Mouse (Mus musculus): ENCODE measurements at regions not wholly inside any gene's neighbourhood (a gene's known extent, or its start where the extent isn't known, plus 50 kb on each side); places are given as distances from the start of the nearest gene placed in this dataset.

DNA sequence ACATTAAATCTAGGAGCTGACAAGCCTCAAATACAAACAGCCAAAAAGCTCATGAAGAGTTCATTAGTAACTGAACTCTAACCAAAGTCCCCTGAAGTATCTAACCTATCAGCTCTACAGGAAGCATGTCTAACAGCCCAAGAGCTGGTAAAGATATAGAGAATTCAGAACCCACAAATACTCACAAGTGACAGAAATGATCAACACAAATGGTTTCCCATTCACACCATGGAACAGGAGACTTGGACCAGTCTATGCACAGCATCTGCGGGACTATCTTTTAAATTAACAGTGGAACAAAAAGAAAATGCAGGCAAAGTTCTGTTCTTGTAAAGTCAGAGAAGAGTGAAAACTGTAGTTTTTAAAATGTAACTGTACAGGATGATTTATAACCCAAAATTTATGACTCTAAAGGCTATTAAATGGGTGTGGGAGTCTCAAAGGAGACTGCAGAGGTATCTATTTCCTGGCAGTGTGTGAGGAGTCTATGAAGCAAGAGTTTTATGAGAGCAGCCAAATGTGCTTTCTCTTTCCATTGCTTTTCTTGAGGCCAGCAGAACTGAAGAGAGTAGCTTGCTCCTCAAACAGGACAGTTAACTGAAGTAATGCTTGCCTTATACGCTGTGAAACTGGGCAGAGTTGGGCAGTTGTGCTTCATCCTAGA is 152.7 kb upstream of the Mad2l1 start:
- 78% methylated on average over 2 of the region's 2 CpGs for WGBS
- Histone ChIP-seq H3K4me2 (replicated peaks; ENCODE audit: low read depth, low read length) (no peak overlapping the region), H3K9me3 (ENCODE audit: control insufficient read depth, low read depth, low read length) (no peaks in the 10 kb centered on the region), H3K4me1 (ENCODE audit: control insufficient read depth, insufficient read depth, low read length) (no peaks in the 10 kb centered on the region), H3K36me3 (ENCODE audit: control insufficient read depth, insufficient read depth, low read length) (no peaks in the 10 kb centered on the region), H3K27me3 (ENCODE audit: control insufficient read depth, insufficient read depth, low read length) (no peaks in the 10 kb centered on the region), H3K27ac (ENCODE audit: low read length) (no peak overlapping the region), H3K9ac (replicated peaks; ENCODE audit: low read depth, low read length) (no peak overlapping the region), H3K4me3 (ENCODE audit: low read depth, low read length) (no peak overlapping the region)
- ATAC-seq (ENCODE audit: insufficient number of reproducible peaks, insufficient read depth, low FRiP score, low read depth): no peak

DNA sequence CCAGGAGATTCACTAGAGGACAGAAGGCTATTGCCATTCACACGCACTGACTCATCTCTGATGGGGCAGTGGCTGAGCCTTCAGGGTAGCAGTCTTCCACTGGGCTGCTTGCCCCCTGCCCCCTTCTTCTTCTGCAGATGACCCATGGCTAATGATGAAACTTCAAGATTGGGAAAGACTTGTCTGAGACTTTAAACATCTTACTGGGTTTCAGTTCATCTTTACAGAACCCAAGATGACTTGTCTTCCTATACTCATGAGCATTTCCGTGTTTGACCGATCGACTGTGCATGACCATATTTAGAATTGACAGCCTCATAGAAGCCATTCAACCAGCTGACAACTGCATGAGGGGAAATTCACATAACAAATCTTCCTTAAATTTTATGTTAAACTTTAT is 140.0 kb upstream of the Mad2l1 start:
- no peaks in the 10 kb centered on the region for H3K27me3 ChIP-seq (ENCODE audit: control insufficient read depth, insufficient read depth, low read length)
- no peak for ATAC-seq (ENCODE audit: insufficient number of reproducible peaks, insufficient read depth, low FRiP score, low read depth)

DNA sequence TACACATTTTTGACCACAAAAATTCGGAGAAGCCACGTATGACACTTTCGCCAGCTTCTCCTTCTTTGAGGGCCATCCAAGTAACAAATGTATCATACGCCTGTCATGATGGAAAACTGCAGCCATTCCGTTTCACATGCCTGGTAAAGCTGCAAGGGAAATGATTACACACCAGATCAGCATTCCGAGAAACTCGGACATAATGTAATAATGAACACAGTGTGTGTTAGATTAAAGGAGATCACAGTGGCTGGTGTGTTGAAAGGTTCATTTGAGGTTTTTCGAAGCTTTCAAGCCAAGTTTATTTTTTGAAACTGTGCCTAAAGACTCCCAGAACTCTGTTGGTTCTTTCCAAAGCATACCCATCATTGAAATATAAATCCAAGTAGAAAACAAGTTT is 137.8 kb upstream of the Mad2l1 start:
- WGBS: 79% methylated on average over 8 of the region's 8 CpGs
- no peaks in the 10 kb centered on the region for H3K27me3 ChIP-seq (ENCODE audit: control insufficient read depth, insufficient read depth, low read length)
- H3K4me1 ChIP-seq (ENCODE audit: control insufficient read depth, insufficient read depth, low read length): no peaks in the 10 kb centered on the region
- H3K4me2 ChIP-seq (replicated peaks; ENCODE audit: low read depth, low read length): no peak overlapping the region
- H3K4me3 ChIP-seq (ENCODE audit: low read depth, low read length): no peak overlapping the region
- H3K9me3 ChIP-seq (ENCODE audit: control insufficient read depth, low read depth, low read length): no peaks in the 10 kb centered on the region
- no peaks in the 10 kb centered on the region for H3K36me3 ChIP-seq (ENCODE audit: control insufficient read depth, insufficient read depth, low read length)
- no peak for ATAC-seq (ENCODE audit: insufficient number of reproducible peaks, insufficient read depth, low FRiP score, low read depth)
- no peak overlapping the region for H3K27ac ChIP-seq (ENCODE audit: low read length)
- no peak overlapping the region for H3K9ac ChIP-seq (replicated peaks; ENCODE audit: low read depth, low read length)

More for the DNA sequence above, 140.0 kb upstream of the Mad2l1 start:
- Histone ChIP-seq H3K9ac (replicated peaks; ENCODE audit: low read depth, low read length) (no peak overlapping the region), H3K9me3 (ENCODE audit: control insufficient read depth, low read depth, low read length) (no peaks in the 10 kb centered on the region), H3K36me3 (ENCODE audit: control insufficient read depth, insufficient read depth, low read length) (no peaks in the 10 kb centered on the region), H3K4me1 (ENCODE audit: control insufficient read depth, insufficient read depth, low read length) (no peaks in the 10 kb centered on the region), H3K4me3 (ENCODE audit: low read depth, low read length) (no peak overlapping the region), H3K4me2 (replicated peaks; ENCODE audit: low read depth, low read length) (no peak overlapping the region), H3K27ac (ENCODE audit: low read length) (no peak overlapping the region)
- 89% methylated on average over 4 of the region's 4 CpGs for WGBS

DNA sequence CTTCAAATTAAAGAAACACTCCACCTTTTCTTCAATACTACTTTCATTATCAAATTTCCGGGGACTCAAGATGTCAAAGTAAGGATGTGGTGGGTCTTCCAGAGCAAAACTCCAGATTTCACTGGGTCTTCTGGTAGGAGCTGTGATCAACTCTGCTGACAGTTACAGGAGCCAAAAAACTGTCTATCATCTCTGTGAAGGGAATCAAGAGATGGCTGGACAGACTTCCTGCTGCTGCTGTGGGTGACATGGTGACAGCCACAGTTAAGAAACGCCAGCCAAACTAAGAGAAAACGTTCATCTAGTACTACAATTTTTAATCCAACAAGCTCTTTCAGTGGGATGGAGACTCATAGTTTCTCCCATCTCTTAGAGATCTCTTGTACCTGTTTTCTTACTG is 136.5 kb upstream of the Mad2l1 start:
- no peaks in the 10 kb centered on the region for H3K9me3 ChIP-seq (ENCODE audit: control insufficient read depth, low read depth, low read length)
- H3K9ac ChIP-seq (replicated peaks; ENCODE audit: low read depth, low read length): no peak overlapping the region
- no peak overlapping the region for H3K27ac ChIP-seq (ENCODE audit: low read length)
- H3K27me3 ChIP-seq (ENCODE audit: control insufficient read depth, insufficient read depth, low read length): no peaks in the 10 kb centered on the region
- no peaks in the 10 kb centered on the region for H3K4me1 ChIP-seq (ENCODE audit: control insufficient read depth, insufficient read depth, low read length)
- H3K36me3 ChIP-seq (ENCODE audit: control insufficient read depth, insufficient read depth, low read length): no peaks in the 10 kb centered on the region
- no peak overlapping the region for H3K4me2 ChIP-seq (replicated peaks; ENCODE audit: low read depth, low read length)
- WGBS: 77% methylated on average over 3 of the region's 3 CpGs
- ATAC-seq (ENCODE audit: insufficient number of reproducible peaks, insufficient read depth, low FRiP score, low read depth): no peak
- H3K4me3 ChIP-seq (ENCODE audit: low read depth, low read length): no peak overlapping the region

DNA sequence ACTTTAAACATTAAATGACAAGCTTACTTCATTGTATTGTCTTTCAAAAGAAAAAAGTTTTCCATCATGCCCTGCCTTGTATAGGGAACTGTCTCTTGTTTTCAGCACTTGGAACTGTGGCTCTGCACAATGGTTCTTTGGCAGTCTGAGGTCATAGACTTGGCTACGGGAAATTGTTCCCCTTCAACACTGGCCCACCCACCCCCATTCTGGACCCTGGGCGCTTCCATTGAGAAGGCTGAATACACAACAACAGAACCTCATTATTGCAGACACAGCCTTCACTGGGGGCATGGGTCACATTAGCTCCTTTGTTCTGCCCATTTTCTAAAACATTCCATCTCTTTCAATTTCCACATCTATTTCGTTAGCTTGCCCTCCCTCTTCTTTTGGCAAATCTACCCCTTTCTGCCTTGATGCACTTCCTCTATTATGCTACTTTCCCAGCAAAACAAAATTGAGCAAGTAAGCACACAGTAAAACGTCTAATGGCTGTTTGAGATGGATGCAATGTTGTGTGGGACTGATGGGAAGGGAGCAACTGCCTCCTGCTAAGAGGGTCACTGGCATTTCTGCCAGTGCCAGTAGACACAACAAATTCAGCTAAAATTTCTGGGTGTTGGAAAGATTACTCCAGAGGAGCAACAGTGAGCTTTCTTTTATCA is 136.0 kb upstream of the Mad2l1 start:
- H3K9me3 ChIP-seq (ENCODE audit: control insufficient read depth, low read depth, low read length): no peaks in the 10 kb centered on the region
- no peak for ATAC-seq (ENCODE audit: insufficient number of reproducible peaks, insufficient read depth, low FRiP score, low read depth)
- H3K27ac ChIP-seq (ENCODE audit: low read length): no peak overlapping the region
- no peak overlapping the region for H3K4me3 ChIP-seq (ENCODE audit: low read depth, low read length)
- 69% methylated on average over 4 of the region's 4 CpGs for WGBS
- H3K4me2 ChIP-seq (replicated peaks; ENCODE audit: low read depth, low read length): no peak overlapping the region
- no peaks in the 10 kb centered on the region for H3K27me3 ChIP-seq (ENCODE audit: control insufficient read depth, insufficient read depth, low read length)
- H3K4me1 ChIP-seq (ENCODE audit: control insufficient read depth, insufficient read depth, low read length): no peaks in the 10 kb centered on the region
- H3K9ac ChIP-seq (replicated peaks; ENCODE audit: low read depth, low read length): no peak overlapping the region
- H3K36me3 ChIP-seq (ENCODE audit: control insufficient read depth, insufficient read depth, low read length): no peaks in the 10 kb centered on the region

DNA sequence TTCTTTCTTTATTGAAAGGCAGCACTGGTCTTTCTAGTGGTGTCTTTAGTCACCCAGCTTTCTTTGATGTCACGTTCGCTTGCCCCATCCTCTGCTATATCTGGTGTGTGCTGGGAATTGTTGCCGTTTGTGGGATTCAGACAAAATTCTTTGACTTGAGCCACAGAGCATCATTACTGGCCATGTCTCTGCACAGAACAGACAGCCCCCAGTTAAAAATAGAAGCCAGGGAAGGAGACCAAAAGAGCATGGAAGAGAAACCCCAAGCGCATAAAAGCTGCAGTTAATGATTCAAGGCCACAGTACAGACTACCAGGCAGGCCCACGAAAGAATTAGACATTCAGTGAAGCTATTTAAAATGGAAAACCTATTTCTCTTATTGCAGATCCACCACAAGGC is 133.7 kb upstream of the Mad2l1 start:
- WGBS: 63% methylated on average over 5 of the region's 5 CpGs

DNA sequence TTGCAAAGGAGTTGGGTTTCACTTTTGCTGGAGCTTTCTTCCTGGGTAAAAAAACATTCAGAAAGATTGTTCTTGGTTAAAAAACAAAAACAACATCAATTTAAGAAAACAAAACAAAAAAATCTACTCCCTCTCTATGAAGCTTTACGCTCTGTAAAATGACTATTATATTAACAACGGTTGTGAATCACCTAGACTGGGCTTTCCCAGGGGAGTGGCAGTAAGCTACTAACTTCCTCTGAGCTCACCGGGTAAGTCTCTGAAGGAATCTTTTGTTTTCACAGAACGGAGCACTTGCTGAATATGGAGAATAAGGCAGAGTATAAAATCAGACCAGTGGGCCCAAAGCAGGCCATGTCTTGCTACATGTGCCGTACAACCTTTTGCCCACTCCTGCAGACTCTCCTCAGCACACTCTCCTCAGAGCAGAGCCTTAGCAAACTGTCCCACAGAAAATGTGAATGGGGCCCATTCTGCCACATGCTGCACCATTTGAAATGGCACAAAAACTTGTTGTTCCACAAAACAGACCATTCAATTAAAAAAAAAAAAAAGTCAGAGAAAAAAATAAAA is 133.2 kb upstream of the Mad2l1 start:
- Histone ChIP-seq H3K9me3 (ENCODE audit: control insufficient read depth, low read depth, low read length) (no peaks in the 10 kb centered on the region), H3K4me1 (ENCODE audit: control insufficient read depth, insufficient read depth, low read length) (no peaks in the 10 kb centered on the region), H3K4me3 (ENCODE audit: low read depth, low read length) (no peak overlapping the region), H3K27ac (ENCODE audit: low read length) (no peak overlapping the region), H3K27me3 (ENCODE audit: control insufficient read depth, insufficient read depth, low read length) (no peaks in the 10 kb centered on the region), H3K9ac (replicated peaks; ENCODE audit: low read depth, low read length) (no peak overlapping the region), H3K4me2 (replicated peaks; ENCODE audit: low read depth, low read length) (no peak overlapping the region), H3K36me3 (ENCODE audit: control insufficient read depth, insufficient read depth, low read length) (no peaks in the 10 kb centered on the region)
- no peak for ATAC-seq (ENCODE audit: insufficient number of reproducible peaks, insufficient read depth, low FRiP score, low read depth)
- WGBS: 60% methylated on average over 5 of the region's 5 CpGs

More for the DNA sequence above, 133.7 kb upstream of the Mad2l1 start:
- no peaks in the 10 kb centered on the region for H3K4me1 ChIP-seq (ENCODE audit: control insufficient read depth, insufficient read depth, low read length)
- no peaks in the 10 kb centered on the region for H3K36me3 ChIP-seq (ENCODE audit: control insufficient read depth, insufficient read depth, low read length)
- H3K4me2 ChIP-seq (replicated peaks; ENCODE audit: low read depth, low read length): no peak overlapping the region
- no peaks in the 10 kb centered on the region for H3K27me3 ChIP-seq (ENCODE audit: control insufficient read depth, insufficient read depth, low read length)
- ATAC-seq (ENCODE audit: insufficient number of reproducible peaks, insufficient read depth, low FRiP score, low read depth): no peak
- no peak overlapping the region for H3K27ac ChIP-seq (ENCODE audit: low read length)
- no peak overlapping the region for H3K4me3 ChIP-seq (ENCODE audit: low read depth, low read length)
- H3K9ac ChIP-seq (replicated peaks; ENCODE audit: low read depth, low read length): no peak overlapping the region
- no peaks in the 10 kb centered on the region for H3K9me3 ChIP-seq (ENCODE audit: control insufficient read depth, low read depth, low read length)

DNA sequence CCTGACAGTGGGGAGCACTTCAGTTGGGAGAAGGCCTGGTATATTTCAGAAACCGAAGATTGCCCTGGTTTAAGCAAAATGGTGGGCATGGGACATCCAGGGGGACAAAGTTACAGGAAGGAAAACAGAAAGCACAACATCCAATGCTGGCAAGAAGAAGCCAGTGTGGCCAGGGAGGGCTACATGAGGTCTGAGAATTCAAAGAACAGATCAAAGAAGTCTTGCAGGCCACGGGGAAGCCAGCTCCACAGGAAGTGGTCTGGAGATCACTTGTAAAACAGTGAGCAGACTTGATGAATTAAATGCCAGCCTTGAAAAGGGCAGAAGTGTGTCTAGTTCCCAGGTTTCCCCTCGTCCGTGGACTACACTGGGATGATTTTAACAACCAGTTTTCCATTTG is 120.4 kb upstream of the Mad2l1 start:
- Histone ChIP-seq H3K27ac (ENCODE audit: low read length) (no peak overlapping the region), H3K4me2 (replicated peaks; ENCODE audit: low read depth, low read length) (no peak overlapping the region), H3K4me3 (ENCODE audit: low read depth, low read length) (no peak overlapping the region), H3K9me3 (ENCODE audit: control insufficient read depth, low read depth, low read length) (no peaks in the 10 kb centered on the region), H3K4me1 (ENCODE audit: control insufficient read depth, insufficient read depth, low read length) (no peaks in the 10 kb centered on the region), H3K36me3 (ENCODE audit: control insufficient read depth, insufficient read depth, low read length) (no peaks in the 10 kb centered on the region), H3K27me3 (ENCODE audit: control insufficient read depth, insufficient read depth, low read length) (no peaks in the 10 kb centered on the region), H3K9ac (replicated peaks; ENCODE audit: low read depth, low read length) (no peak overlapping the region)
- no peak for ATAC-seq (ENCODE audit: insufficient number of reproducible peaks, insufficient read depth, low FRiP score, low read depth)
- WGBS: 51% methylated on average over 4 of the region's 4 CpGs

Data from stomach, embryonic 14.5 days (tissue).